Mouse (Mus musculus) heart, postnatal 0 days (tissue): ENCODE measurements around the gene Cnp.

Experiments
- CTCF ChIP-seq: IDR thresholded peaks from 2 replicates; pipeline ENCODE4 v1.5.1; 2016; ENCODE audit warnings: antibody characterized with exemption, control low read depth, low read depth
- EP300 ChIP-seq: IDR thresholded peaks from 2 replicates; pipeline ENCODE4 v1.6.1; 2016; ENCODE audit warnings: antibody characterized with exemption, low read depth

DNA sequence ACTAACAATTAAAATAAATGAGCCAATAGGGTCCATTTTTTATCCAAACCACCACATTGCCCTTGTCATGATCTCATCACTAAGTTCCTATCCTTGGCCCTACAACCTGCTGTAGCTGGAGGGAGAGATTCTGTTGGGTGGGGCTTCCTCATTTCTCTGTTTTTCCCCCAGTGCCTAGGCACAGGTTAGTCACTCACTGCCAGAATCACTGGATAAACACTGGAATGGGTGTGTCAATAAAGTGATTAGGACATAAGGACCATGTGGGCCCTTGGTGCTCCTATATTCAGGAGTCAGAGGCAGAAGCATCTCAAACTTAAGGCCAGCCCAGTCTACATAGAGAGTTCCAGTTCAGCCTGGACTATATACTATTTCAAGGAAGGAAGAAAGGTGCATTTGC lies 38.2 kb upstream of the Cnp start:
- TF ChIP-seq CTCF: no peak
- no peak for TF ChIP-seq EP300
